Mouse (Mus musculus): Measurements from ENCODE around the gene Kif3b. TPM values are rescaled to one million over a fixed set of nuclear protein-coding genes. Genes with fewer than 3 reads are reported as not detected.

Gene Kif3b
- total RNA-seq, 1 experiment: 8.6 TPM

DNA sequence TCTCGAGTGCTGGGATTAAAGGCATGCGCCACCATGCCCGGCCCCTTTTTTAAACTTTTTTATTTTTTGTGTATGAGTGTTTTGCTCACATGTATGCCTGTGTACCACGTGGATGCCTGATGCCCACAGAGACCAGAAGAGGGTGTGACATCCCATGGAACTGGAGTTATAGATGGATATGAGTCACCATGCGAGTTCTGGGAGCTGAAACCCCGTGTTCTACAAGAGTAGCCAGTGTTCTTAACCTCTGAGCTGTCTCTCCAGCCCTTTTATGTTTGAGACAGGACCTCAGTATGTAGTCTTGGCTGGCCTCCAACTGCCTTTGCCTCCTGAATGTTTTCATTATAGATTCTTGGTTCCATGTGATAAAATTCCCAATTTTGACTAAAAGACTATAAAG is 19.0 kb downstream of the Kif3b start:
- Histone ChIP-seq H3K36me3 (ENCODE audit: control insufficient read depth, insufficient read depth, low read length, poor library complexity, severe bottlenecking) (peaks cover 3% of the 10 kb centered on the region; the same call in 1 of the 2 replicates), H3K4me1 (ENCODE audit: control insufficient read depth in 2 of 2, insufficient read depth in 2 of 2, low read length in 2 of 2, poor library complexity in 1 of 2) (peaks cover 0 to 6% of the 10 kb centered on the region in 2 experiments; a peak in 1 of 4 replicates), H3K4me3 (ENCODE audit: insufficient read depth in 1 of 2, low read depth in 1 of 2, low read length in 2 of 2, poor library complexity in 1 of 2, severe bottlenecking in 1 of 2) (no peak overlapping the region), H3K9me3 (ENCODE audit: control insufficient read depth, insufficient read depth, low read depth, low read length) (no peaks in the 10 kb centered on the region), H3K9ac (ENCODE audit: insufficient read depth, low read depth, low read length, poor library complexity, severe bottlenecking) (no peak overlapping the region), H3K27ac (ENCODE audit: insufficient read depth, low read depth, low read length, poor library complexity, severe bottlenecking) (no peak overlapping the region)
- no peak for TF ChIP-seq ZNF384 (IDR thresholded peaks at IDR 0.05; ENCODE audit: low read depth, low read length)
- no peak for TF ChIP-seq HCFC1 (IDR thresholded peaks at IDR 0.05; ENCODE audit: borderline replicate concordance, insufficient read depth, low read length)
- no peak for TF ChIP-seq MAFK (IDR thresholded peaks at IDR 0.05; ENCODE audit: insufficient read depth, low read depth, low read length)
- TF ChIP-seq CHD2 (IDR thresholded peaks at IDR 0.05; ENCODE audit: low read depth, low read length): no peak
- no peak for TF ChIP-seq ZC3H11A (IDR thresholded peaks at IDR 0.05; ENCODE audit: borderline replicate concordance, low read depth, low read length)
- in situ Hi-C loops (cut with MboI; ENCODE audit: low sequenced_read_pairs in 2 of 2, unreplicated experiment in 2 of 2): no loop called here
- DNase-seq (ENCODE audit: low read depth, low spot score): no peak

DNA sequence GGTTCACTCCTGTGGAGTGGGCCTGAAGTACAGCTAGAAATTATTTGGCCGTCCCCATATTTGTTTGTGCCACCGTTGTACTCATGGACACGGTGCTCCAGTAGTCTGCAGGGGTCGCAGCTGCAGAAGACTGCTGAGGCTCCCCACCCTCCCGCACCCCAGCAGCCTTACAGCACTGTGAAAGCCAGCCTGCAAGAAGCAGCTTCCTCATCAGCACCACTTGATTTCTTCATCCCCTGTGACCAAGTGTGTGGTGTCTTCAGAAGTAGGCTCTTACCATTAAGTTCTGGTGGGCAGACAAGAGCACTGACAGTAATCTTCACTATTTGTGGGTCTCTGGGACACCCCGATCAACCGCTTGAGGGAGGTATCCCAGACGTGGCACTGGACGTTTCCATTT is 21.7 kb downstream of the Kif3b start:
- peaks cover 3% of the 10 kb centered on the region; the same call in 1 of the 2 replicates for H3K36me3 ChIP-seq (ENCODE audit: control insufficient read depth, insufficient read depth, low read length, poor library complexity, severe bottlenecking)
- no peak for TF ChIP-seq MAFK (IDR thresholded peaks at IDR 0.05; ENCODE audit: insufficient read depth, low read depth, low read length)
- TF ChIP-seq HCFC1 (IDR thresholded peaks at IDR 0.05; ENCODE audit: borderline replicate concordance, insufficient read depth, low read length): no peak
- no peak for TF ChIP-seq ZC3H11A (IDR thresholded peaks at IDR 0.05; ENCODE audit: borderline replicate concordance, low read depth, low read length)
- no peak for TF ChIP-seq CHD2 (IDR thresholded peaks at IDR 0.05; ENCODE audit: low read depth, low read length)
- no peak for TF ChIP-seq ZNF384 (IDR thresholded peaks at IDR 0.05; ENCODE audit: low read depth, low read length)
- no peak overlapping the region for H3K27ac ChIP-seq (ENCODE audit: insufficient read depth, low read depth, low read length, poor library complexity, severe bottlenecking)
- no peaks in the 10 kb centered on the region for H3K9me3 ChIP-seq (ENCODE audit: control insufficient read depth, insufficient read depth, low read depth, low read length)
- in situ Hi-C loops (cut with MboI; ENCODE audit: low sequenced_read_pairs in 2 of 2, unreplicated experiment in 2 of 2): no loop called here
- H3K4me3 ChIP-seq (ENCODE audit: insufficient read depth in 1 of 2, low read depth in 1 of 2, low read length in 2 of 2, poor library complexity in 1 of 2, severe bottlenecking in 1 of 2): no peak overlapping the region
- H3K9ac ChIP-seq (ENCODE audit: insufficient read depth, low read depth, low read length, poor library complexity, severe bottlenecking): no peak overlapping the region
- H3K4me1 ChIP-seq (ENCODE audit: control insufficient read depth in 2 of 2, insufficient read depth in 2 of 2, low read length in 2 of 2, poor library complexity in 1 of 2): peaks cover 0 to 6% of the 10 kb centered on the region in 2 experiments; a peak in 1 of 4 replicates
- no peak for DNase-seq (ENCODE audit: low read depth, low spot score)

DNA sequence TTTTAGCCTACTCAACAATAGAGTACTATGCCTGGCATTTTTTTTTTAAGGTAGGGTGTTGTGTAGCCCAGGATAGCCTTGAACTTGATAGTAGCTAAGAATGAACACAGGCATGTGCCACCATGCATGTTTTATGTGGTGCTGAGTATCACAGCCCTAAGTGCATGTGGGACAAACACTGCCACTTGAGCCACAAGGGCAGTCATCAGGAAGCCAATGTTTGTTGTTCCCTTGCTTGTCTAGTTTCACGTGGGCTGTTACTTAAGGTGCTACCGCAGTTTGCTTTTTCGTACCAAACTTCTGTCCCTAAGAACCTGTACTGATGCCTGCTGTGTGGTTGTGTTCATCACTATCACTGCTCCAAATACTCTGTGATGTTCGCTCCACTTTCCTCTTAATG is 27.2 kb downstream of the Kif3b start:
- TF ChIP-seq ZNF384 (IDR thresholded peaks at IDR 0.05; ENCODE audit: low read depth, low read length) (no peak), ZC3H11A (IDR thresholded peaks at IDR 0.05; ENCODE audit: borderline replicate concordance, low read depth, low read length) (no peak), MAFK (IDR thresholded peaks at IDR 0.05; ENCODE audit: insufficient read depth, low read depth, low read length) (no peak), CHD2 (IDR thresholded peaks at IDR 0.05; ENCODE audit: low read depth, low read length) (no peak), HCFC1 (IDR thresholded peaks at IDR 0.05; ENCODE audit: borderline replicate concordance, insufficient read depth, low read length) (no peak)
- in situ Hi-C loops (cut with MboI; ENCODE audit: low sequenced_read_pairs in 2 of 2, unreplicated experiment in 2 of 2): no loop called here

DNA sequence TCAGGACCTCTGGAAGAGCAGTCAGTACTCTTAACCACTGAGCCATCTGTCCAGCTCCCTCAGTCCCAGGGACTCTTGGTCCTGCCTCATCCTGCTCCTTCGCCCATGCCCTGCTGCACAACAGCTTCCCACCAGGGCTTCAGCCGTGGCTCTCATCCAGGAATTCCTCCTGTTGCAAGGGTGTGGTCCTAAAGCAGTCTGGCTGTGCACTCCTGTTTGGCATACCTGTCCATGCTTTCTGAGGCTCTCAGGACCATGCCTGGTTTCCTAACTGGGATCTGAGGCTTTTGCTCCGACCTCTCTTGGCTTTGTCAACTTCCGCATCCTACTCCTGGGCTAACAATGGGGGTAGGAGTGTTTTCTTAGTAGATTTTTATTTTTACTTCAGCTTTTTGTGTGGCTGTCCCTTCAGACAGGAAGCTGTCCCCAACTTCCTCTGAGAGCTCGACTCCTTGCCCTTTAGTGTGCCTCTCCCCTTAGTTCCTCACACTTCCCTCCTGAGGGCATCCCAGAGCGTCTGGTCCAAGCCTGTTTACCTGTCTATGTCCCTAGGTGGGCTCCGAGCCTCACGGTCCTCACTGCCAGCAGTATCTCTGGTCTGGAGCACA is 27.9 kb downstream of the Kif3b start:
- DNase-seq (ENCODE audit: low read depth, low spot score): no peak
- H3K9ac ChIP-seq (ENCODE audit: insufficient read depth, low read depth, low read length, poor library complexity, severe bottlenecking): no peak overlapping the region
- in situ Hi-C loops (cut with MboI; ENCODE audit: low sequenced_read_pairs in 2 of 2, unreplicated experiment in 2 of 2): no loop called here
- H3K27ac ChIP-seq (ENCODE audit: insufficient read depth, low read depth, low read length, poor library complexity, severe bottlenecking): no peak overlapping the region
- no peaks in the 10 kb centered on the region for H3K4me1 ChIP-seq (ENCODE audit: control insufficient read depth in 2 of 2, insufficient read depth in 2 of 2, low read length in 2 of 2, poor library complexity in 1 of 2)
- no peak for TF ChIP-seq ZNF384 (IDR thresholded peaks at IDR 0.05; ENCODE audit: low read depth, low read length)
- no peak for TF ChIP-seq CHD2 (IDR thresholded peaks at IDR 0.05; ENCODE audit: low read depth, low read length)
- no peaks in the 10 kb centered on the region for H3K9me3 ChIP-seq (ENCODE audit: control insufficient read depth, insufficient read depth, low read depth, low read length)
- peaks cover 13% of the 10 kb centered on the region for H3K36me3 ChIP-seq (ENCODE audit: control insufficient read depth, insufficient read depth, low read length, poor library complexity, severe bottlenecking)
- H3K4me3 ChIP-seq (ENCODE audit: insufficient read depth in 1 of 2, low read depth in 1 of 2, low read length in 2 of 2, poor library complexity in 1 of 2, severe bottlenecking in 1 of 2): no peak overlapping the region

More for the DNA sequence above, 27.2 kb downstream of the Kif3b start:
- Histone ChIP-seq H3K27ac (ENCODE audit: insufficient read depth, low read depth, low read length, poor library complexity, severe bottlenecking) (no peak overlapping the region), H3K36me3 (ENCODE audit: control insufficient read depth, insufficient read depth, low read length, poor library complexity, severe bottlenecking) (peaks cover 13% of the 10 kb centered on the region), H3K9ac (ENCODE audit: insufficient read depth, low read depth, low read length, poor library complexity, severe bottlenecking) (no peak overlapping the region), H3K4me3 (ENCODE audit: insufficient read depth in 1 of 2, low read depth in 1 of 2, low read length in 2 of 2, poor library complexity in 1 of 2, severe bottlenecking in 1 of 2) (no peak overlapping the region), H3K4me1 (ENCODE audit: control insufficient read depth in 2 of 2, insufficient read depth in 2 of 2, low read length in 2 of 2, poor library complexity in 1 of 2) (no peaks in the 10 kb centered on the region), H3K9me3 (ENCODE audit: control insufficient read depth, insufficient read depth, low read depth, low read length) (no peaks in the 10 kb centered on the region)
- no peak for DNase-seq (ENCODE audit: low read depth, low spot score)

Data from ES-E14 (cell line).